Mouse (Mus musculus): ENCODE data around the gene Exog. TPM values are rescaled to one million over a fixed set of nuclear protein-coding genes. Genes with fewer than 3 reads are reported as not detected.

The Exog gene
- polyA plus RNA-seq (2012; rRNA removed): 14.4 and 15.0 TPM in 2 replicates
- 28.5 and 33.0 TPM in 2 replicates for polyA plus RNA-seq (2014; fragmentation: Nextera tagmentation; extraction: Ambion mirVana)

GRCm38 (mm10) chr9:119444738-119445429, at the start of gene Exog:
Exog (plus strand) TSS chr9:119444943.
- H3K4me1 ChIP-seq (ENCODE audit: control insufficient read depth, insufficient read depth, low read length): peaks cover 7% of the 10 kb centered on the region

GRCm38 (mm10) chr9:119401351-119401750, 43.4 kb upstream of the Exog start:
- peak overlapping the region; percentile 97 for H3K4me2 ChIP-seq (replicated peaks; ENCODE audit: low read depth, low read length, severe bottlenecking)
- H3K9me3 ChIP-seq (ENCODE audit: control insufficient read depth, low read length): no peaks in the 10 kb centered on the region
- H3K4me1 ChIP-seq (ENCODE audit: control insufficient read depth, insufficient read depth, low read length): peaks cover 12% of the 10 kb centered on the region
- TF ChIP-seq POLR2A (IDR thresholded peaks at IDR 0.05; ENCODE audit: borderline replicate concordance, extremely low read depth, insufficient read depth, insufficient read length): no peak
- H3K9ac ChIP-seq (ENCODE audit: low read depth, low read length, severe bottlenecking): no peak overlapping the region
- H3K27me3 ChIP-seq (ENCODE audit: control insufficient read depth, insufficient read depth, low read length): no peaks in the 10 kb centered on the region
- no peak overlapping the region for H3K27ac ChIP-seq (replicated peaks; ENCODE audit: low read depth, low read length)
- ATAC-seq (ENCODE audit: low FRiP score, low read depth) (no peak), DNase-seq (ENCODE audit: low spot score) (no peak)
- no peaks in the 10 kb centered on the region for H3K36me3 ChIP-seq (ENCODE audit: control insufficient read depth, insufficient read depth, low read length)
- H3K4me3 ChIP-seq (replicated peaks; ENCODE audit: low read length): peak overlapping the region; percentile 84
- 4% methylated on average over 7 of the region's 7 CpGs for WGBS

More at GRCm38 (mm10) chr9:119444738-119445429, at the start of gene Exog:
- Histone ChIP-seq H3K9me3 (ENCODE audit: control insufficient read depth, low read length) (no peaks in the 10 kb centered on the region), H3K4me2 (replicated peaks; ENCODE audit: low read depth, low read length, severe bottlenecking) (peak within 1 kb of the TSS; percentile 66), H3K36me3 (ENCODE audit: control insufficient read depth, insufficient read depth, low read length) (peaks cover 35% of the 10 kb centered on the region), H3K9ac (ENCODE audit: low read depth, low read length, severe bottlenecking) (peak within 1 kb of the TSS; percentile 89), H3K27ac (replicated peaks; ENCODE audit: low read depth, low read length) (peak within 1 kb of the TSS; percentile 90), H3K4me3 (replicated peaks; ENCODE audit: low read length) (peak within 1 kb of the TSS; percentile 85), H3K27me3 (ENCODE audit: control insufficient read depth, insufficient read depth, low read length) (no peaks in the 10 kb centered on the region)
- WGBS: under 1% methylated on average over 52 of the region's 52 CpGs
- peak; percentile 76; the same call in 1 of the 2 replicates for TF ChIP-seq POLR2A (IDR thresholded peaks at IDR 0.05; ENCODE audit: borderline replicate concordance, extremely low read depth, insufficient read depth, insufficient read length)
- DNase-seq (ENCODE audit: low spot score) (peak; percentile 96), ATAC-seq (ENCODE audit: low FRiP score, low read depth) (peak; percentile 92)

GRCm38 (mm10) chr9:119401801-119402214, 42.9 kb upstream of the Exog start, which contains the start of gene Acvr2b:
Acvr2b (plus strand) TSS chr9:119402118.
- TF ChIP-seq POLR2A (IDR thresholded peaks at IDR 0.05; ENCODE audit: borderline replicate concordance, extremely low read depth, insufficient read depth, insufficient read length): no peak
- Histone ChIP-seq H3K9ac (ENCODE audit: low read depth, low read length, severe bottlenecking) (peak within 1 kb of the TSS; percentile 98), H3K27ac (replicated peaks; ENCODE audit: low read depth, low read length) (peak within 1 kb of the TSS; percentile 95), H3K4me2 (replicated peaks; ENCODE audit: low read depth, low read length, severe bottlenecking) (peak within 1 kb of the TSS; percentile 97), H3K9me3 (ENCODE audit: control insufficient read depth, low read length) (no peaks in the 10 kb centered on the region), H3K36me3 (ENCODE audit: control insufficient read depth, insufficient read depth, low read length) (no peaks in the 10 kb centered on the region), H3K4me3 (replicated peaks; ENCODE audit: low read length) (peak within 1 kb of the TSS; percentile 84), H3K27me3 (ENCODE audit: control insufficient read depth, insufficient read depth, low read length) (no peaks in the 10 kb centered on the region), H3K4me1 (ENCODE audit: control insufficient read depth, insufficient read depth, low read length) (peaks cover 12% of the 10 kb centered on the region)
- DNase-seq (ENCODE audit: low spot score) (peak; percentile 95), ATAC-seq (ENCODE audit: low FRiP score, low read depth) (peak; percentile 93)
- WGBS: 1% methylated on average over 15 of the region's 32 CpGs

GRCm38 (mm10) chr9:119402253-119403235, 42.2 kb upstream of the Exog start:
- WGBS: under 1% methylated on average over 98 of the region's 127 CpGs
- peak; percentile 49 for DNase-seq (ENCODE audit: low spot score)
- ATAC-seq (ENCODE audit: low FRiP score, low read depth): peak; percentile 62

GRCm38 (mm10) chr9:119403236-119403641, 41.5 kb upstream of the Exog start:
- H3K9ac ChIP-seq (ENCODE audit: low read depth, low read length, severe bottlenecking): peak overlapping the region; percentile 98
- no peaks in the 10 kb centered on the region for H3K9me3 ChIP-seq (ENCODE audit: control insufficient read depth, low read length)
- WGBS: under 1% methylated on average over 25 of the region's 26 CpGs
- H3K4me2 ChIP-seq (replicated peaks; ENCODE audit: low read depth, low read length, severe bottlenecking): peak overlapping the region; percentile 97
- ATAC-seq (ENCODE audit: low FRiP score, low read depth): no peak
- no peaks in the 10 kb centered on the region for H3K27me3 ChIP-seq (ENCODE audit: control insufficient read depth, insufficient read depth, low read length)
- H3K4me3 ChIP-seq (replicated peaks; ENCODE audit: low read length): peak overlapping the region; percentile 84
- TF ChIP-seq POLR2A (IDR thresholded peaks at IDR 0.05; ENCODE audit: borderline replicate concordance, extremely low read depth, insufficient read depth, insufficient read length): no peak
- peak; percentile 32 for DNase-seq (ENCODE audit: low spot score)
- H3K27ac ChIP-seq (replicated peaks; ENCODE audit: low read depth, low read length): peak overlapping the region; percentile 95; the same call in 1 of the 2 replicates
- H3K36me3 ChIP-seq (ENCODE audit: control insufficient read depth, insufficient read depth, low read length): no peaks in the 10 kb centered on the region
- H3K4me1 ChIP-seq (ENCODE audit: control insufficient read depth, insufficient read depth, low read length): peaks cover 12% of the 10 kb centered on the region

More at GRCm38 (mm10) chr9:119402253-119403235, 42.2 kb upstream of the Exog start:
- H3K27ac ChIP-seq (replicated peaks; ENCODE audit: low read depth, low read length): peak overlapping the region; percentile 95
- H3K4me2 ChIP-seq (replicated peaks; ENCODE audit: low read depth, low read length, severe bottlenecking): peak overlapping the region; percentile 97
- 0 out of 2 replicates have a peak, but pooled peaks have one; percentile 27 for TF ChIP-seq POLR2A (IDR thresholded peaks at IDR 0.05; ENCODE audit: borderline replicate concordance, extremely low read depth, insufficient read depth, insufficient read length)
- no peaks in the 10 kb centered on the region for H3K36me3 ChIP-seq (ENCODE audit: control insufficient read depth, insufficient read depth, low read length)
- H3K9me3 ChIP-seq (ENCODE audit: control insufficient read depth, low read length): no peaks in the 10 kb centered on the region
- H3K27me3 ChIP-seq (ENCODE audit: control insufficient read depth, insufficient read depth, low read length): no peaks in the 10 kb centered on the region
- H3K9ac ChIP-seq (ENCODE audit: low read depth, low read length, severe bottlenecking): peak overlapping the region; percentile 98
- H3K4me3 ChIP-seq (replicated peaks; ENCODE audit: low read length): peak overlapping the region; percentile 84
- H3K4me1 ChIP-seq (ENCODE audit: control insufficient read depth, insufficient read depth, low read length): peaks cover 12% of the 10 kb centered on the region
